Mouse (Mus musculus) heart, adult 11 months (tissue): ENCODE results near the gene Acap1.
"Not testable (repeated sequence)": the region's sequence is repeated elsewhere in the genome, so short reads cannot be mapped to it uniquely, and the experiment has no call there.

ENCODE experiments used
- DNase-seq: peaks from one replicate; pipeline ENCODE4 v3.0.0; 2022

Acap1 gene

GRCm38 (mm10) chr11:69867335-69867734 lies 28.0 kb downstream of the Acap1 start:
- DNase-seq: peak; percentile 88

- peak; percentile 84 for DNase-seq
Observed at GRCm38 (mm10) chr11:69865561-69865960, 29.8 kb downstream of the Acap1 start.

- DNase-seq: peak; percentile 78
Observed at GRCm38 (mm10) chr11:69864138-69864860, 31.0 kb downstream of the Acap1 start.

- not testable (repeated sequence) for DNase-seq
Observed at GRCm38 (mm10) chr11:69863729-69864128, 31.6 kb downstream of the Acap1 start.

GRCm38 (mm10) chr11:69858113-69858998 lies 37.0 kb downstream of the Acap1 start, which contains the start of gene Tnk1:
Gene Tnk1 (minus strand): TSS chr11:69858730.
- DNase-seq: peak; percentile 87

GRCm38 (mm10) chr11:69855347-69855746 lies 40.0 kb downstream of the Acap1 start:
- DNase-seq: peak; percentile 94

- DNase-seq: peak; percentile 93
Observed at GRCm38 (mm10) chr11:69854680-69855079, 40.7 kb downstream of the Acap1 start.

- DNase-seq: peak; percentile 93
Observed at GRCm38 (mm10) chr11:69853994-69854393, 41.3 kb downstream of the Acap1 start.

- DNase-seq: no peak
Observed at GRCm38 (mm10) chr11:69850754-69851153, 44.6 kb downstream of the Acap1 start.

- no peak for DNase-seq
Observed at GRCm38 (mm10) chr11:69849884-69850283, 45.5 kb downstream of the Acap1 start.

GRCm38 (mm10) chr11:69849128-69849527 lies 46.2 kb downstream of the Acap1 start:
- peak; percentile 96 for DNase-seq

- DNase-seq: no peak
Observed at GRCm38 (mm10) chr11:69848021-69848420, 47.3 kb downstream of the Acap1 start.

- peak; percentile 97 for DNase-seq
Observed at GRCm38 (mm10) chr11:69846738-69847688, 48.3 kb downstream of the Acap1 start.

GRCm38 (mm10) chr11:69846198-69846680 lies 49.1 kb downstream of the Acap1 start, which contains the start of gene Plscr3:
Gene Plscr3 (plus strand): TSS chr11:69846376.
- peak; percentile 99 for DNase-seq

GRCm38 (mm10) chr11:69838714-69839104 lies 56.6 kb downstream of the Acap1 start:
- DNase-seq: no peak

GRCm38 (mm10) chr11:69837952-69838713 lies 57.2 kb downstream of the Acap1 start, which contains the start of gene Tmem256:
Gene Tmem256 (plus strand): TSS chr11:69838514.
- peak; percentile 100 for DNase-seq

- no peak for DNase-seq
Observed at GRCm38 (mm10) chr11:69837604-69837951, 57.8 kb downstream of the Acap1 start, which contains the start of gene Nlgn2. Gene Nlgn2 (minus strand): TSS chr11:69837784.

- DNase-seq: peak; percentile 98
Observed at GRCm38 (mm10) chr11:69836703-69837576, 58.4 kb downstream of the Acap1 start.

GRCm38 (mm10) chr11:69835966-69836335 lies 59.4 kb downstream of the Acap1 start:
- DNase-seq: no peak

- no peak for DNase-seq
Observed at GRCm38 (mm10) chr11:69835326-69835965, 59.9 kb downstream of the Acap1 start.
